Mouse (Mus musculus) heart, adult 2 months (tissue): ENCODE data around the gene Samhd1.

Experiments used
- CTCF ChIP-seq: fragments of 200-600 bp; IDR thresholded peaks from 2 replicates; pipeline ENCODE4 v1.8.1; 2022; ENCODE audit warnings: antibody characterized with exemption, mild to moderate bottlenecking, moderate library complexity
- EP300 ChIP-seq: fragments of 200-500 bp; IDR thresholded peaks from 2 replicates; pipeline ENCODE4 v1.6.1; 2011; ENCODE audit warnings: low read depth, low read length, control low read depth; ENCODE audit not compliant: insufficient read depth
- POLR2A ChIP-seq: fragments of 200-500 bp; IDR thresholded peaks from 2 replicates; pipeline ENCODE4 v1.6.1; 2011; ENCODE audit warnings: mild to moderate bottlenecking, low read depth, low read length, control low read depth; ENCODE audit not compliant: insufficient read depth

- TF ChIP-seq CTCF (peak; percentile 14; the same call in 1 of the 2 replicates), POLR2A (peak; percentile 69), EP300 (0 out of 2 replicates have a peak, but pooled peaks have one; percentile 6)
Measured at GRCm38 (mm10) chr2:157135014-157135413, at the start of gene Samhd1.
